Mouse (Mus musculus): ENCODE results near the gene Gm29776. TPM values are rescaled to one million over a fixed set of nuclear protein-coding genes. Genes with fewer than 3 reads are reported as not detected.

The Gm29776 gene
- total and polyA plus RNA-seq, 3 experiments: not detected

GRCm38 (mm10) chr14:54653496-54653895 lies 45.1 kb downstream of the Gm29776 start:
- DNase-seq (ENCODE audit: extremely low read depth): peak; percentile 89
- TF ChIP-seq ZC3H11A (IDR thresholded peaks at IDR 0.05; ENCODE audit: low read depth, low read length) (no peak), MAZ (IDR thresholded peaks at IDR 0.05; ENCODE audit: low read depth, low read length) (peak; percentile 85), POLR2A (IDR thresholded peaks at IDR 0.05; ENCODE audit: low read depth, low read length) (peak; percentile 90), CHD2 (IDR thresholded peaks at IDR 0.05; ENCODE audit: low read length) (0 out of 2 replicates have a peak, but pooled peaks have one; percentile 36), MEF2A (IDR thresholded peaks at IDR 0.05; ENCODE audit: borderline replicate concordance, low read depth, low read length) (no peak), NRF1 (IDR thresholded peaks at IDR 0.05; ENCODE audit: low read depth, low read length) (peak; percentile 54), PAX5 (IDR thresholded peaks at IDR 0.05; ENCODE audit: low read length) (no peak), NELFE (IDR thresholded peaks at IDR 0.05; ENCODE audit: low read depth, low read length) (peak; percentile 82), HCFC1 (IDR thresholded peaks at IDR 0.05; ENCODE audit: low read depth, low read length) (peak; percentile 73), TBP (conservative IDR thresholded peaks at IDR 0.05; ENCODE audit: low read depth, low read length) (peak; percentile 65; the same call in 1 of the 2 replicates), ZMIZ1 (IDR thresholded peaks at IDR 0.05; ENCODE audit: low read depth, low read length) (peak; percentile 61; the same call in 1 of the 2 replicates), USF1 (IDR thresholded peaks at IDR 0.05; ENCODE audit: low read depth, low read length) (no peak), MAFK (IDR thresholded peaks at IDR 0.05; ENCODE audit: insufficient replicate concordance, low read length) (no peak), CHD1 (IDR thresholded peaks at IDR 0.05; ENCODE audit: low read depth, low read length) (no peak), ZNF384 (IDR thresholded peaks at IDR 0.05; ENCODE audit: low read depth, low read length) (no peak), ELF1 (IDR thresholded peaks at IDR 0.05; ENCODE audit: low read depth, low read length) (0 out of 2 replicates have a peak, but pooled peaks have one; percentile 23), ETS1 (conservative IDR thresholded peaks at IDR 0.05; ENCODE audit: low read depth, low read length) (no peak), SIN3A (IDR thresholded peaks at IDR 0.05; ENCODE audit: low read length) (no peak), POLR2AphosphoS2 (IDR thresholded peaks at IDR 0.05; ENCODE audit: low read depth, low read length) (peak; percentile 85; the same call in 1 of the 2 replicates), TCF12 (IDR thresholded peaks at IDR 0.05; ENCODE audit: low read depth, low read length) (peak; percentile 90)
- Histone ChIP-seq H3K4me2 (ENCODE audit: insufficient read depth, low read depth, poor library complexity, severe bottlenecking) (no peak overlapping the region; the same call in 1 of the 2 replicates), H3K36me3 (replicated peaks in 1 of 2; ENCODE audit: control insufficient read depth in 1 of 2, insufficient read depth in 1 of 2, low read length in 1 of 2) (peaks cover 52 to 70% of the 10 kb centered on the region in 2 experiments), H3K4me1 (ENCODE audit: control insufficient read depth in 1 of 2, insufficient read depth in 2 of 2) (peaks cover 14 to 45% of the 10 kb centered on the region in 2 experiments), H3K79me2 (replicated peaks; ENCODE audit: control insufficient read depth, extremely low read depth, insufficient read depth, poor library complexity, severe bottlenecking) (peaks cover 45% of the 10 kb centered on the region), H3K9ac (ENCODE audit: insufficient read depth, low read depth) (peak overlapping the region; percentile 97), H3K27ac (ENCODE audit: insufficient read depth, low read depth) (peak overlapping the region; percentile 25; the same call in 1 of the 2 replicates), H3K9me3 (replicated peaks; ENCODE audit: low read length) (no peaks in the 10 kb centered on the region), H3K27me3 (replicated peaks) (no peaks in the 10 kb centered on the region), H3K4me3 (replicated peaks in 1 of 3; ENCODE audit: low read depth in 2 of 3, low read length in 2 of 3, poor library complexity in 1 of 3) (peak overlapping the region; percentile 70 to 72 (median 71))
- in situ Hi-C loops (cut with MboI; ENCODE audit: low pct_ligation_motif_present, low pct_unique_long_range_greater_than_20kb, low sequenced_read_pairs) (loop anchor here (5.0 kb wide), 1 partner anchor 49 kb away; no protein-coding TSS in a partner anchor), dilution Hi-C loops (cut with MboI; ENCODE audit: extremely low pct_ligation_motif_present, extremely low pct_unique_long_range_greater_than_20kb, low sequenced_read_pairs) (no loop called here)

- TF ChIP-seq ZMIZ1 (IDR thresholded peaks at IDR 0.05; ENCODE audit: low read depth, low read length) (no peak), MXI1 (IDR thresholded peaks at IDR 0.05; ENCODE audit: low read depth, low read length) (peak; percentile 76), MYC (IDR thresholded peaks at IDR 0.05; ENCODE audit: low read depth, low read length) (peak; percentile 54; the same call in 1 of the 2 replicates)
- DNase-seq (ENCODE audit: extremely low read depth): peak; percentile 63
- in situ Hi-C loops (cut with MboI; ENCODE audit: low pct_ligation_motif_present, low pct_unique_long_range_greater_than_20kb, low sequenced_read_pairs): loop anchor here (5.0 kb wide), 1 partner anchor 50 kb away; no protein-coding TSS in a partner anchor
- H3K9ac ChIP-seq (ENCODE audit: insufficient read depth, low read depth): peak overlapping the region; percentile 97
- no peaks in the 10 kb centered on the region for H3K9me3 ChIP-seq (replicated peaks; ENCODE audit: low read length)
- H3K36me3 ChIP-seq (replicated peaks in 1 of 2; ENCODE audit: control insufficient read depth in 1 of 2, insufficient read depth in 1 of 2, low read length in 1 of 2): peaks cover 55 to 70% of the 10 kb centered on the region in 2 experiments
- H3K27me3 ChIP-seq (replicated peaks): no peaks in the 10 kb centered on the region
- no peak overlapping the region for H3K27ac ChIP-seq (ENCODE audit: insufficient read depth, low read depth)
- H3K4me2 ChIP-seq (ENCODE audit: insufficient read depth, low read depth, poor library complexity, severe bottlenecking): peak overlapping the region; percentile 96
- H3K4me1 ChIP-seq (ENCODE audit: control insufficient read depth in 1 of 2, insufficient read depth in 2 of 2): peaks cover 14 to 52% of the 10 kb centered on the region in 2 experiments
- peaks cover 52% of the 10 kb centered on the region for H3K79me2 ChIP-seq (replicated peaks; ENCODE audit: control insufficient read depth, extremely low read depth, insufficient read depth, poor library complexity, severe bottlenecking)
- peak overlapping the region; percentile 70 to 72 (median 71) for H3K4me3 ChIP-seq (replicated peaks in 1 of 3; ENCODE audit: low read depth in 2 of 3, low read length in 2 of 3, poor library complexity in 1 of 3)
- dilution Hi-C loops (cut with MboI; ENCODE audit: extremely low pct_ligation_motif_present, extremely low pct_unique_long_range_greater_than_20kb, low sequenced_read_pairs): no loop called here
Observed at GRCm38 (mm10) chr14:54652787-54653186, 45.8 kb downstream of the Gm29776 start.
